Mouse (Mus musculus) liver, embryonic 14 days (tissue): ENCODE data around the gene Col1a1. TPM values are rescaled to one million over a fixed set of nuclear protein-coding genes. Genes with fewer than 3 reads are reported as not detected.

Experiments
- polyA plus RNA-seq: library from polyadenylated mRNA; depleted of rRNA; stranded (reverse); fragments of >200 nt; gene quantifications from 2 replicates; pipeline ENCODE4 v1.2.3, GENCODE M21; 2012; rRNA removed

Gene Col1a1
- 10.2 and 23.4 TPM in 2 replicates for polyA plus RNA-seq

GRCm38 (mm10) chr11:94936045-94936444 lies at the start of gene Col1a1:
Gene Col1a1 (plus strand): TSS chr11:94936224.

GRCm38 (mm10) chr11:94967419-94967818 lies 31.4 kb downstream of the Col1a1 start, which contains the start of gene Hils1:
Gene Hils1 (plus strand): TSS chr11:94967593.

GRCm38 (mm10) chr11:94976199-94976598 lies 40.2 kb downstream of the Col1a1 start, which contains the start of gene Sgca:
Gene Sgca (minus strand): TSS chr11:94976327.

GRCm38 (mm10) chr11:94990749-94991577 lies 54.9 kb downstream of the Col1a1 start, which contains the start of gene Ppp1r9b:
Gene Ppp1r9b (plus strand): TSS chr11:94991035.

Other genes with a start within 250 kb of the Col1a1 start
- gene Gm11541, start 231.7 kb upstream of the Col1a1 start, polyA plus RNA-seq: not detected in 2 replicates
- 0.02 TPM in 1 of 2 replicates, not detected in the other for gene Cdc34b, start 194.4 kb upstream of the Col1a1 start, polyA plus RNA-seq
- gene Tmem92, start 153.5 kb upstream of the Col1a1 start, polyA plus RNA-seq: not detected in 2 replicates
- not detected in 2 replicates for gene Hils1, start 31.4 kb downstream of the Col1a1 start, polyA plus RNA-seq
- 0.23 TPM in 1 of 2 replicates, not detected in the other for gene Sgca, start 40.1 kb downstream of the Col1a1 start, polyA plus RNA-seq
- gene Ppp1r9b, start 54.8 kb downstream of the Col1a1 start, polyA plus RNA-seq: 15.3 and 16.2 TPM in 2 replicates
- 26.8 and 33.2 TPM in 2 replicates for gene Samd14, start 73.7 kb downstream of the Col1a1 start, polyA plus RNA-seq
- gene Pdk2, start 105.1 kb downstream of the Col1a1 start, polyA plus RNA-seq: 3.2 and 3.5 TPM in 2 replicates
- 1.8 TPM in 2 replicates for gene Itga3, start 140.6 kb downstream of the Col1a1 start, polyA plus RNA-seq
- 0.02 TPM in 1 of 2 replicates, not detected in the other for gene Dlx3, start 183.9 kb downstream of the Col1a1 start, polyA plus RNA-seq
- gene Dlx4, start 210.0 kb downstream of the Col1a1 start, polyA plus RNA-seq: 0.06 and 0.09 TPM in 2 replicates